Mouse (Mus musculus): ENCODE measurements around the gene Aup1. TPM values are rescaled to one million over a fixed set of nuclear protein-coding genes. Genes with fewer than 3 reads are reported as not detected.
A peak's percentile ranks its signal among the peaks of the same experiment; 100 is the strongest.

The Aup1 gene
- polyA plus RNA-seq, 1 experiment from 2014 or later, result 165 TPM

- no peaks in the 10 kb centered on the region for H3K36me3 ChIP-seq
- WGBS, result under 1% methylated on average over 31 of the region's 31 CpGs
- peak; percentile 67 for ATAC-seq
- peak overlapping the region; percentile 62 for H3K4me2 ChIP-seq (replicated peaks)
- H3K9ac ChIP-seq (replicated peaks), result peak overlapping the region; percentile 54
- no peaks in the 10 kb centered on the region for H3K9me3 ChIP-seq
- no peak overlapping the region for H3K27ac ChIP-seq
- H3K4me3 ChIP-seq (replicated peaks), result peak overlapping the region; percentile 46
- H3K27me3 ChIP-seq, result peaks cover 79% of the 10 kb centered on the region
- H3K4me1 ChIP-seq (replicated peaks), result peaks cover 32% of the 10 kb centered on the region
Observed at GRCm38 (mm10) chr6:83032769-83033191, 21.5 kb upstream of the Aup1 start.

- peaks cover 72% of the 10 kb centered on the region for H3K27me3 ChIP-seq
- under 1% methylated on average over 51 of the region's 51 CpGs for WGBS
- peak within 1 kb of the TSS; percentile 54 for H3K9ac ChIP-seq (replicated peaks)
- H3K36me3 ChIP-seq, result no peaks in the 10 kb centered on the region
- H3K9me3 ChIP-seq, result no peaks in the 10 kb centered on the region
- peaks cover 37% of the 10 kb centered on the region for H3K4me1 ChIP-seq (replicated peaks)
- ATAC-seq, result peak; percentile 74
- peak within 1 kb of the TSS; percentile 62 for H3K4me2 ChIP-seq (replicated peaks)
- H3K4me3 ChIP-seq (replicated peaks), result peak within 1 kb of the TSS; percentile 46
- H3K27ac ChIP-seq, result 0 out of 2 replicates have a peak within 1 kb of the TSS, but pooled peaks have one; percentile 39
Observed at GRCm38 (mm10) chr6:83033249-83034185, 20.8 kb upstream of the Aup1 start, which contains the start of the genes Dok1 and Loxl3. Dok1 (minus strand) TSS chr6:83033471. Loxl3 (plus strand) TSS chr6:83034173.

- H3K27me3 ChIP-seq, result peaks cover 63% of the 10 kb centered on the region
- 0 out of 2 replicates have a peak overlapping the region, but pooled peaks have one; percentile 39 for H3K27ac ChIP-seq
- H3K9me3 ChIP-seq, result no peaks in the 10 kb centered on the region
- no peak overlapping the region for H3K9ac ChIP-seq (replicated peaks)
- WGBS, result 12% methylated on average over 5 of the region's 5 CpGs
- peaks cover 42% of the 10 kb centered on the region for H3K4me1 ChIP-seq (replicated peaks)
- H3K4me3 ChIP-seq (replicated peaks), result peak overlapping the region; percentile 46
- peak overlapping the region; percentile 62 for H3K4me2 ChIP-seq (replicated peaks)
- no peak for ATAC-seq
- H3K36me3 ChIP-seq, result no peaks in the 10 kb centered on the region
Observed at GRCm38 (mm10) chr6:83034463-83035055, 19.8 kb upstream of the Aup1 start.

- H3K9ac ChIP-seq (replicated peaks), result no peak overlapping the region
- H3K4me1 ChIP-seq (replicated peaks), result peaks cover 39% of the 10 kb centered on the region
- no peaks in the 10 kb centered on the region for H3K36me3 ChIP-seq
- H3K27me3 ChIP-seq, result peaks cover 36% of the 10 kb centered on the region
- H3K9me3 ChIP-seq, result no peaks in the 10 kb centered on the region
- ATAC-seq, result no peak
- no peak overlapping the region for H3K4me3 ChIP-seq (replicated peaks)
- WGBS, result 79% methylated on average over 8 of the region's 8 CpGs
- H3K4me2 ChIP-seq (replicated peaks), result no peak overlapping the region
- H3K27ac ChIP-seq, result no peak overlapping the region
Observed at GRCm38 (mm10) chr6:83037188-83037587, 17.1 kb upstream of the Aup1 start.

GRCm38 (mm10) chr6:83038496-83039012, 15.8 kb upstream of the Aup1 start:
- H3K9me3 ChIP-seq, result no peaks in the 10 kb centered on the region
- 10% methylated on average over 24 of the region's 24 CpGs for WGBS

GRCm38 (mm10) chr6:83040601-83041000, 13.7 kb upstream of the Aup1 start:
- H3K4me1 ChIP-seq (replicated peaks), result peaks cover 10% of the 10 kb centered on the region
- H3K36me3 ChIP-seq, result no peaks in the 10 kb centered on the region
- no peaks in the 10 kb centered on the region for H3K9me3 ChIP-seq
- H3K9ac ChIP-seq (replicated peaks), result no peak overlapping the region
- no peak for ATAC-seq
- no peak overlapping the region for H3K4me3 ChIP-seq (replicated peaks)
- no peak overlapping the region for H3K27ac ChIP-seq
- no peak overlapping the region for H3K4me2 ChIP-seq (replicated peaks)
- peaks cover 14% of the 10 kb centered on the region for H3K27me3 ChIP-seq
- WGBS, result 80% methylated on average over 5 of the region's 5 CpGs

More at GRCm38 (mm10) chr6:83038496-83039012, 15.8 kb upstream of the Aup1 start:
- Histone ChIP-seq H3K27me3 (peaks cover 28% of the 10 kb centered on the region), H3K27ac (no peak overlapping the region), H3K9ac (replicated peaks) (peak overlapping the region; percentile 15; the same call in 1 of the 2 replicates), H3K4me1 (replicated peaks) (peaks cover 25% of the 10 kb centered on the region), H3K4me3 (replicated peaks) (peak overlapping the region; percentile 30), H3K36me3 (no peaks in the 10 kb centered on the region), H3K4me2 (replicated peaks) (peak overlapping the region; percentile 59)
- peak; percentile 66 for ATAC-seq

GRCm38 (mm10) chr6:83043561-83043960, 10.8 kb upstream of the Aup1 start:
- no peaks in the 10 kb centered on the region for H3K36me3 ChIP-seq
- H3K27ac ChIP-seq, result no peak overlapping the region
- 60% methylated on average over 6 of the region's 6 CpGs for WGBS
- no peak for ATAC-seq
- H3K9me3 ChIP-seq, result no peaks in the 10 kb centered on the region
- peaks cover 4% of the 10 kb centered on the region for H3K4me1 ChIP-seq (replicated peaks)
- no peak overlapping the region for H3K4me3 ChIP-seq (replicated peaks)
- no peak overlapping the region for H3K4me2 ChIP-seq (replicated peaks)
- H3K9ac ChIP-seq (replicated peaks), result no peak overlapping the region
- H3K27me3 ChIP-seq, result no peaks in the 10 kb centered on the region; the same call in 1 of the 2 replicates

GRCm38 (mm10) chr6:83043993-83044392, 10.3 kb upstream of the Aup1 start:
- no peak for ATAC-seq
- Histone ChIP-seq H3K27ac (no peak overlapping the region), H3K4me3 (replicated peaks) (no peak overlapping the region), H3K4me2 (replicated peaks) (no peak overlapping the region), H3K27me3 (no peaks in the 10 kb centered on the region; the same call in 1 of the 2 replicates), H3K36me3 (no peaks in the 10 kb centered on the region), H3K9me3 (no peaks in the 10 kb centered on the region), H3K9ac (replicated peaks) (no peak overlapping the region), H3K4me1 (replicated peaks) (no peaks in the 10 kb centered on the region)
- 92% methylated on average over 5 of the region's 5 CpGs for WGBS

GRCm38 (mm10) chr6:83044742-83045141, 9.6 kb upstream of the Aup1 start:
- no peak overlapping the region for H3K4me2 ChIP-seq (replicated peaks)
- H3K36me3 ChIP-seq, result no peaks in the 10 kb centered on the region
- no peak overlapping the region for H3K27ac ChIP-seq
- no peaks in the 10 kb centered on the region for H3K4me1 ChIP-seq (replicated peaks)
- H3K9me3 ChIP-seq, result no peaks in the 10 kb centered on the region
- H3K4me3 ChIP-seq (replicated peaks), result no peak overlapping the region
- H3K9ac ChIP-seq (replicated peaks), result no peak overlapping the region
- ATAC-seq, result no peak
- 84% methylated on average over 9 of the region's 9 CpGs for WGBS
- no peaks in the 10 kb centered on the region; the same call in 1 of the 2 replicates for H3K27me3 ChIP-seq

- Histone ChIP-seq H3K4me2 (replicated peaks) (no peak overlapping the region), H3K9ac (replicated peaks) (no peak overlapping the region), H3K9me3 (no peaks in the 10 kb centered on the region), H3K4me3 (replicated peaks) (no peak overlapping the region), H3K27ac (no peak overlapping the region), H3K36me3 (peaks cover 13% of the 10 kb centered on the region), H3K27me3 (no peaks in the 10 kb centered on the region), H3K4me1 (replicated peaks) (peaks cover 15% of the 10 kb centered on the region)
- ATAC-seq, result no peak
- 80% methylated on average over 10 of the region's 10 CpGs for WGBS
Observed at GRCm38 (mm10) chr6:83049367-83049766, 5.0 kb upstream of the Aup1 start.

- Histone ChIP-seq H3K9me3 (no peaks in the 10 kb centered on the region), H3K27me3 (no peaks in the 10 kb centered on the region; the same call in 1 of the 2 replicates), H3K4me3 (replicated peaks) (peak overlapping the region; percentile 99), H3K4me2 (replicated peaks) (peak overlapping the region; percentile 79), H3K4me1 (replicated peaks) (peaks cover 29% of the 10 kb centered on the region), H3K9ac (replicated peaks) (peak overlapping the region; percentile 93), H3K36me3 (peaks cover 30% of the 10 kb centered on the region), H3K27ac (peak overlapping the region; percentile 89)
- WGBS, result 3% methylated on average over 26 of the region's 26 CpGs
- peak; percentile 3; the same call in 1 of the 2 replicates for ATAC-seq
Observed at GRCm38 (mm10) chr6:83053136-83053960, 973 bp upstream of the Aup1 start.
